Mouse (Mus musculus) small intestine, adult 2 months (tissue): ENCODE measurements around the gene Antxr2.

ENCODE experiments used
- CTCF ChIP-seq: fragments of 200-500 bp; IDR thresholded peaks from 2 replicates; pipeline ENCODE4 v1.5.1; 2012; ENCODE audit warnings: low read depth, mild to moderate bottlenecking, control low read depth, inconsistent platforms, low read length, moderate library complexity, mixed read lengths; ENCODE audit not compliant: insufficient replicate concordance, insufficient read length; ENCODE audit errors: extremely low read depth
- POLR2A ChIP-seq: fragments of 200-500 bp; IDR thresholded peaks from 2 replicates; pipeline ENCODE4 v1.6.1; 2012; ENCODE audit warnings: low read depth, mild to moderate bottlenecking, control low read depth, inconsistent platforms, low read length, moderate library complexity

GRCm38 (mm10) chr5:98030091-98030901 lies 547 bp downstream of the Antxr2 start:
- no peak; the same call in 1 of the 2 replicates for TF ChIP-seq POLR2A
- TF ChIP-seq CTCF: no peak
